Mouse (Mus musculus): ENCODE data around the gene Fam13c.

- TF ChIP-seq CTCF (IDR thresholded peaks at IDR 0.05; ENCODE audit: extremely low read depth, insufficient read depth, low read length): no peak
- TF ChIP-seq POLR2A (IDR thresholded peaks at IDR 0.05; ENCODE audit: extremely low read depth, insufficient read depth, low read length): no peak
Observed at GRCm38 (mm10) chr10:70533986-70534385, 93.7 kb downstream of the Fam13c start.

All from cortical plate, adult 2 months (tissue).